Mouse (Mus musculus): ENCODE measurements at regions not wholly inside any gene's neighbourhood (a gene's known extent, or its start where the extent isn't known, plus 50 kb on each side); places are given as distances from the start of the nearest gene placed in this dataset.

DNA sequence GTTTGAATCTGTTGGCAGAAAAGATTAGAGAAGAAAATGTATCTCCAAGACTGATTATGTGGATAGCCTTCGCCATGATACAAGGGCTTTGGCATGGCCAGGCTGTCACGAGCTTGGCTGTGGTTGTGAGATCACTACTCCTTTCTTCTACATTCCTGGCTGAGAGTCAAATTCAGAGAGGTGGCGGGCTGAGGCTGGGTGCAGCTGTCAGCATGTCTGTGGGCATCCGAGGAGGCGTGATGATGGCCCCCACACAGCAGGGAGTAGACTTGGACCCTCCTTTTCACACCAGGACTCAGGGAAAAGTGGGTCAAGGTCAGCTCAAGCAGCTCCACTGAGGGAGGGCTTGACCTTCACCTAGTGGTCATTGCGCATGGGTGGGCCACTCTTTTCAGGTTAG lies 186.3 kb upstream of the Fam241a start:
- Histone ChIP-seq H3K4me3 (ENCODE audit: low read depth, low read length) (no peak overlapping the region), H3K36me3 (ENCODE audit: control insufficient read depth, insufficient read depth, low read length) (no peaks in the 10 kb centered on the region), H3K27me3 (ENCODE audit: control insufficient read depth, insufficient read depth, low read length) (no peaks in the 10 kb centered on the region), H3K27ac (ENCODE audit: insufficient read depth, low read depth, low read length) (no peak overlapping the region), H3K4me1 (ENCODE audit: control insufficient read depth, insufficient read depth, insufficient read length, low read length) (0 out of 2 replicates have a peak, but pooled peaks cover 2% of the 10 kb centered on the region)
- no peak for TF ChIP-seq POLR2A (IDR thresholded peaks at IDR 0.05; ENCODE audit: low read depth, low read length)
- TF ChIP-seq CTCF (IDR thresholded peaks at IDR 0.05; ENCODE audit: extremely low read depth, insufficient read length, insufficient replicate concordance, low read depth, low read length) = no peak
- WGBS = 81% methylated on average over 6 of the region's 6 CpGs

- H3K27ac ChIP-seq (ENCODE audit: insufficient read depth, low read depth, low read length) = no peak overlapping the region
- H3K4me1 ChIP-seq (ENCODE audit: control insufficient read depth, insufficient read depth, insufficient read length, low read length) = 0 out of 2 replicates have a peak, but pooled peaks cover 2% of the 10 kb centered on the region
- 46% methylated on average over 1 of the region's 1 CpGs for WGBS
- H3K27me3 ChIP-seq (ENCODE audit: control insufficient read depth, insufficient read depth, low read length) = no peaks in the 10 kb centered on the region
- no peaks in the 10 kb centered on the region for H3K36me3 ChIP-seq (ENCODE audit: control insufficient read depth, insufficient read depth, low read length)
- no peak overlapping the region for H3K4me3 ChIP-seq (ENCODE audit: low read depth, low read length)
- TF ChIP-seq POLR2A (IDR thresholded peaks at IDR 0.05; ENCODE audit: low read depth, low read length) (no peak), CTCF (IDR thresholded peaks at IDR 0.05; ENCODE audit: extremely low read depth, insufficient read length, insufficient replicate concordance, low read depth, low read length) (no peak)
Measured at GRCm38 (mm10) chr3:128081430-128081829, 185.3 kb upstream of the Fam241a start.

DNA sequence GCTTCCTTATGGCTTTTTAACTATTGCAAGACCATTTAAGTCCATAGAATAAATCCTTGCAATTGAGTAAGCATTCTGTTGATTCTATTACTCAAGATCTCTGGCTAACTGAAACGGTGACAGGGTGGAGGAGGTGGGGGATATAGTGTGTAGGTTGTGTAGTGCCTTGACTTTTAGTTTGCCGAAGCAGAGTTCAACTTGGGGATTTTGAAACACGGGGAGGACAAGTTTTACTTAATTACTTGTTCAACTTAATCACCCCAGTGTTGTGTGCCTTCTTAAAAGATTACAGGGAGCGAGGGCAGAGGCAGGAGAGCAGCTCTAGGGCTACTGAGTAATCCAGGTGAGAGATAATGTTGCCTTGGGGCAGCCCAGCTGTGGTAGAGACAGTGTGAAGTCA lies 171.7 kb upstream of the Fam241a start:
- WGBS = 59% methylated on average over 4 of the region's 4 CpGs
- no peak for TF ChIP-seq POLR2A (IDR thresholded peaks at IDR 0.05; ENCODE audit: low read depth, low read length)
- TF ChIP-seq CTCF (IDR thresholded peaks at IDR 0.05; ENCODE audit: extremely low read depth, insufficient read length, insufficient replicate concordance, low read depth, low read length) = no peak
- Histone ChIP-seq H3K27me3 (ENCODE audit: control insufficient read depth, insufficient read depth, low read length) (no peaks in the 10 kb centered on the region), H3K36me3 (ENCODE audit: control insufficient read depth, insufficient read depth, low read length) (no peaks in the 10 kb centered on the region), H3K27ac (ENCODE audit: insufficient read depth, low read depth, low read length) (no peak overlapping the region), H3K4me3 (ENCODE audit: low read depth, low read length) (no peak overlapping the region), H3K4me1 (ENCODE audit: control insufficient read depth, insufficient read depth, insufficient read length, low read length) (no peaks in the 10 kb centered on the region)

- Histone ChIP-seq H3K36me3 (ENCODE audit: control insufficient read depth, insufficient read depth, low read length) (no peaks in the 10 kb centered on the region), H3K27ac (ENCODE audit: insufficient read depth, low read depth, low read length) (no peak overlapping the region), H3K27me3 (ENCODE audit: control insufficient read depth, insufficient read depth, low read length) (no peaks in the 10 kb centered on the region), H3K4me1 (ENCODE audit: control insufficient read depth, insufficient read depth, insufficient read length, low read length) (no peaks in the 10 kb centered on the region), H3K4me3 (ENCODE audit: low read depth, low read length) (no peak overlapping the region)
- no peak for TF ChIP-seq CTCF (IDR thresholded peaks at IDR 0.05; ENCODE audit: extremely low read depth, insufficient read length, insufficient replicate concordance, low read depth, low read length)
- TF ChIP-seq POLR2A (IDR thresholded peaks at IDR 0.05; ENCODE audit: low read depth, low read length) = no peak
- WGBS = 71% methylated on average over 9 of the region's 9 CpGs
Measured at GRCm38 (mm10) chr3:128054031-128054430, 157.9 kb upstream of the Fam241a start.

DNA sequence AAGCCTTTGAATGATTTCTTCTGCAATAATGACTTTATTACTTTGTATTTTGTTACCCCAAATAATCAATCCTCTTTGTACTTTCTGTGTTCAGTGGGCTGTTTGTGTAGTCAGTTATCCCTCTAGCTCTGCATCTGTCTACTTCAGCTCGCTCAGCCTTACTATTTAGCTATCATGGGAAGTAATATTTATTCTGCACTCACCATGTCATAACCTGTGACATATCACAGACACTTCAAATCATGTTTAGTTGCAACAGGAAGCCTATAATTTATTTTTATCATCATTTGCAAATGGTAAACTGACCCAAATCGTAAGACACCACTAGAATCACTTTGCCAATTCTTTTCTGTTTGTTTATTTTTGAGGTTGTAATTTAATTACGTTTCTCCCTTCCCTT lies 147.6 kb upstream of the Fam241a start:
- 40% methylated on average over 3 of the region's 3 CpGs for WGBS
- Histone ChIP-seq H3K27me3 (ENCODE audit: control insufficient read depth, insufficient read depth, low read length) (0 out of 2 replicates have a peak, but pooled peaks cover 3% of the 10 kb centered on the region), H3K4me1 (ENCODE audit: control insufficient read depth, insufficient read depth, insufficient read length, low read length) (no peaks in the 10 kb centered on the region), H3K27ac (ENCODE audit: insufficient read depth, low read depth, low read length) (no peak overlapping the region), H3K36me3 (ENCODE audit: control insufficient read depth, insufficient read depth, low read length) (no peaks in the 10 kb centered on the region), H3K4me3 (ENCODE audit: low read depth, low read length) (no peak overlapping the region)
- TF ChIP-seq CTCF (IDR thresholded peaks at IDR 0.05; ENCODE audit: extremely low read depth, insufficient read length, insufficient replicate concordance, low read depth, low read length) = no peak
- no peak for TF ChIP-seq POLR2A (IDR thresholded peaks at IDR 0.05; ENCODE audit: low read depth, low read length)

DNA sequence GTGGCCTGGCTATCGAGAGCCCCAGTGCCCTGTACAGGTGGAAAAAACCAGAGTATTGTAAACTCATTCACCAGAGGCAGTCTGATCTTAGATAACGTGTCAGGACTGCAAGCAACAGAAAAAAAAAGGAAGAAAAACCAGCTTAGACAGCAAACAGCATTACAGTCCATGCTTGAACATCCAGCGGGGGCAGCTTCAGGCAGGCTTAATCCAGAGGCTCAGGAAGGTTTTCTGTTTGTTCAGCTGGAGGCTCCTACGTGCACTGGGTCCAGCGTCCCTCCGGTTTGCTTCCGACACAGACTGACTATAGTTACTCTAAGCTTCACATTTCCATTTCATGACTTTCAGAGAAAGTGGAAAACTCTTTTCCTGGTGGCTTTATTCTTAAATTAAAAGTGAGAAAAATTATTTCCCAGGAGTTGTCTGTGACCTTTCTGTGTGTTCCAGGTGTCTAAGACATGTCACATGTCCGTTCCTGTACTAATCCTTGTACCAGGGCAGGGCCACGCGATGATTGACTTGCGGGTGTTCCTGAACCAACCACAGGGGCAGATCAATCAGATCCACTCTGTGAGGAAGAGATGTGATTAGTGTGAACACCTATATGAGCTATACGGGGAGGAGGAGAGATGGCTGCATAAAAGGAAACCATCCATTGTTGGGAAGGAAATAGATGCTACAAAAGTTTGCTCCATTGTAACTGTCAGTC lies 144.4 kb upstream of the Fam241a start:
- 0 out of 2 replicates have a peak, but pooled peaks cover 3% of the 10 kb centered on the region for H3K27me3 ChIP-seq (ENCODE audit: control insufficient read depth, insufficient read depth, low read length)
- TF ChIP-seq CTCF (IDR thresholded peaks at IDR 0.05; ENCODE audit: extremely low read depth, insufficient read length, insufficient replicate concordance, low read depth, low read length) (no peak), POLR2A (IDR thresholded peaks at IDR 0.05; ENCODE audit: low read depth, low read length) (no peak)
- H3K27ac ChIP-seq (ENCODE audit: insufficient read depth, low read depth, low read length) = no peak overlapping the region
- WGBS = 18% methylated on average over 12 of the region's 12 CpGs
- no peaks in the 10 kb centered on the region for H3K36me3 ChIP-seq (ENCODE audit: control insufficient read depth, insufficient read depth, low read length)
- H3K4me1 ChIP-seq (ENCODE audit: control insufficient read depth, insufficient read depth, insufficient read length, low read length) = no peaks in the 10 kb centered on the region
- H3K4me3 ChIP-seq (ENCODE audit: low read depth, low read length) = no peak overlapping the region

- Histone ChIP-seq H3K27me3 (ENCODE audit: control insufficient read depth, insufficient read depth, low read length) (0 out of 2 replicates have a peak, but pooled peaks cover 3% of the 10 kb centered on the region), H3K4me1 (ENCODE audit: control insufficient read depth, insufficient read depth, insufficient read length, low read length) (no peaks in the 10 kb centered on the region), H3K27ac (ENCODE audit: insufficient read depth, low read depth, low read length) (no peak overlapping the region), H3K36me3 (ENCODE audit: control insufficient read depth, insufficient read depth, low read length) (no peaks in the 10 kb centered on the region), H3K4me3 (ENCODE audit: low read depth, low read length) (no peak overlapping the region)
- TF ChIP-seq POLR2A (IDR thresholded peaks at IDR 0.05; ENCODE audit: low read depth, low read length) = no peak
- TF ChIP-seq CTCF (IDR thresholded peaks at IDR 0.05; ENCODE audit: extremely low read depth, insufficient read length, insufficient replicate concordance, low read depth, low read length) = no peak
- 49% methylated on average over 5 of the region's 5 CpGs for WGBS
Measured at GRCm38 (mm10) chr3:128039185-128039584, 143.1 kb upstream of the Fam241a start.

All from small intestine, adult 2 months (tissue).